Comparison of ENCODE assay signal across 22 mouse cellular contexts in the genomic region with DNA sequence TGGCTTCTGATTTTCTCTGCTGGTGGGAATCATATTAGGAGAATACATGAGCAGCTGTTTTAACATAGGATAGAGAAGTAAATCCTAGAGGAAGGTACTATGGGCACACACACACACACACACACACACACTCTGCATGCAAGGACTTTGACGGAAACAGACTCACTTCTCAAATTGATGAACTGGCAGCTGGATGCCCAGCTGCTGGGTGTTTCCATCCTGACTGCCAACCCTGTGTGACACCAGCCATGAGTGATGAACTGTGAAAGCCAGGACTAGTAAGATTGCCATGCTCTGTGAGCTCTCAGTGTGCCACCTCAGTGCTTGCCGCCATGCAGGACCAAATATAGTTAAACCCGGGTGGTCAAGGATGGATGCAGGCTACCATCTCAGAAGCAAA.
DNase-seq lines count a peak whose midpoint lies in the region; ATAC-seq and TF ChIP-seq lines count a peak whose summit lies in the region.
"Had no signal": no experiment of that assay in that cellular context is flagged by ENCODE, and none has a peak within 500 bp of the region (broad histone marks: within the 10 kb centered on the region; RNA-seq: fewer than 3 reads in every experiment).

No protein-coding gene starts in this region.

- H3K4me3 ChIP-seq in heart, embryonic 11.5 days (ENCODE audit: low read depth, low read length), result no peak overlapping the region
- H3K4me3 ChIP-seq in midbrain, postnatal 0 days (ENCODE audit: low read depth, low read length), result no peak overlapping the region
- no peak overlapping the region for H3K4me3 ChIP-seq in midbrain, embryonic 14.5 days (replicated peaks; ENCODE audit: low read depth, low read length)
- H3K4me3 ChIP-seq in liver, embryonic 12.5 days, result no peak overlapping the region

- H3K4me2 ChIP-seq in heart, embryonic 11.5 days, result no peak overlapping the region
- no peak overlapping the region for H3K4me2 ChIP-seq in midbrain, postnatal 0 days (ENCODE audit: low read depth, low read length, poor library complexity, severe bottlenecking)
- H3K4me2 ChIP-seq in midbrain, embryonic 14.5 days (ENCODE audit: low read length), result no peak overlapping the region
- H3K4me2 ChIP-seq in liver, embryonic 12.5 days, result no peak overlapping the region

- no peak for ATAC-seq in heart, embryonic 11.5 days (replicated peaks; ENCODE audit: insufficient number of reproducible peaks, low FRiP score, low TSS enrichment)
- no peak for ATAC-seq in midbrain, postnatal 0 days (ENCODE audit: low FRiP score)
- ATAC-seq in midbrain, embryonic 14.5 days (ENCODE audit: low FRiP score, low TSS enrichment), result no peak
- no peak for ATAC-seq in liver, embryonic 12.5 days
- ATAC-seq: activated CD4-positive, CD25-positive, alpha-beta regulatory T cell, adult 4 months; CD4-positive, CD25-positive, alpha-beta regulatory T cell, adult 4 months; Patski had no signal

- no peaks in the 10 kb centered on the region for H3K4me1 ChIP-seq in heart, embryonic 11.5 days (ENCODE audit: control insufficient read depth, insufficient read depth, low read length)
- H3K4me1 ChIP-seq in midbrain, postnatal 0 days (ENCODE audit: insufficient read depth, low read length), result no peaks in the 10 kb centered on the region
- no peaks in the 10 kb centered on the region for H3K4me1 ChIP-seq in midbrain, embryonic 14.5 days (ENCODE audit: control insufficient read depth, insufficient read depth, low read length)
- no peaks in the 10 kb centered on the region for H3K4me1 ChIP-seq in liver, embryonic 12.5 days

- H3K27ac ChIP-seq in heart, embryonic 11.5 days (ENCODE audit: low read depth, low read length), result no peak overlapping the region
- H3K27ac ChIP-seq in midbrain, postnatal 0 days (ENCODE audit: low read depth, low read length), result no peak overlapping the region
- no peak overlapping the region for H3K27ac ChIP-seq in midbrain, embryonic 14.5 days (replicated peaks; ENCODE audit: low read depth, low read length)
- no peak overlapping the region for H3K27ac ChIP-seq in liver, embryonic 12.5 days

- DNase-seq in gastrocnemius, postnatal 25 days, result peak; percentile 7
- no peak for DNase-seq in gastrocnemius, postnatal 14 days
- peak; percentile 90 for DNase-seq in heart, adult 11 months
- DNase-seq in midbrain, postnatal 0 days (ENCODE audit: low spot score), result peak; percentile 2
- no peak for DNase-seq in midbrain, embryonic 14.5 days
- DNase-seq in skeletal muscle tissue, adult 2 months (ENCODE audit: low read depth, low spot score), result peak; percentile 11
- DNase-seq: adrenal gland, adult 2 months; adrenal gland, adult 8-10 months; adrenal gland, postnatal 10 days; adrenal gland, postnatal 14 days; adrenal gland, postnatal 25 days; adrenal gland, postnatal 36 days; B cell, adult 2 months; cerebellum, adult 11 months; cerebellum, adult 11-12 months had no signal

- intact Hi-C loops in gastrocnemius, postnatal 14 days (cut with DNase I; ENCODE audit: low total_unique reads), result no loop called here

- no peak overlapping the region for H3K9ac ChIP-seq in heart, embryonic 11.5 days (ENCODE audit: low read depth, low read length)
- no peak overlapping the region for H3K9ac ChIP-seq in midbrain, postnatal 0 days (replicated peaks; ENCODE audit: low read length, poor library complexity, severe bottlenecking)
- H3K9ac ChIP-seq in midbrain, embryonic 14.5 days (replicated peaks; ENCODE audit: low read length), result no peak overlapping the region
- no peak overlapping the region for H3K9ac ChIP-seq in liver, embryonic 12.5 days

- no peaks in the 10 kb centered on the region for H3K27me3 ChIP-seq in heart, embryonic 11.5 days (ENCODE audit: control insufficient read depth, insufficient read depth, low read length)
- no peaks in the 10 kb centered on the region for H3K27me3 ChIP-seq in midbrain, postnatal 0 days (ENCODE audit: insufficient read depth, low read length)
- no peaks in the 10 kb centered on the region for H3K27me3 ChIP-seq in midbrain, embryonic 14.5 days (ENCODE audit: control insufficient read depth, insufficient read depth, low read length)
- H3K27me3 ChIP-seq in liver, embryonic 12.5 days (replicated peaks), result no peaks in the 10 kb centered on the region
- H3K27me3 ChIP-seq: CH12.LX had no signal

- no peak for TF ChIP-seq CTCF in midbrain, postnatal 0 days (IDR thresholded peaks at IDR 0.05)

- H3K9me3 ChIP-seq in heart, embryonic 11.5 days (replicated peaks; ENCODE audit: control insufficient read depth, low read length), result no peaks in the 10 kb centered on the region
- H3K9me3 ChIP-seq in midbrain, postnatal 0 days (ENCODE audit: low read length), result no peaks in the 10 kb centered on the region
- no peaks in the 10 kb centered on the region for H3K9me3 ChIP-seq in midbrain, embryonic 14.5 days (ENCODE audit: control insufficient read depth, low read length)
- no peaks in the 10 kb centered on the region for H3K9me3 ChIP-seq in liver, embryonic 12.5 days (replicated peaks)
- H3K9me3 ChIP-seq: G1E had no signal

- WGBS in heart, embryonic 11.5 days (ENCODE audit: insufficient replicate concordance), result 83% methylated on average over 3 of the region's 3 CpGs
- 99% methylated on average over 3 of the region's 3 CpGs for WGBS in midbrain, postnatal 0 days
- 93% methylated on average over 3 of the region's 3 CpGs for WGBS in midbrain, embryonic 14.5 days
- WGBS in liver, embryonic 12.5 days (ENCODE audit: insufficient replicate concordance), result 77% methylated on average over 3 of the region's 3 CpGs

- H3K36me3 ChIP-seq in heart, embryonic 11.5 days (ENCODE audit: control insufficient read depth, insufficient read depth, low read length), result no peaks in the 10 kb centered on the region
- H3K36me3 ChIP-seq in midbrain, postnatal 0 days (ENCODE audit: insufficient read depth, low read length), result no peaks in the 10 kb centered on the region
- H3K36me3 ChIP-seq in midbrain, embryonic 14.5 days (ENCODE audit: control insufficient read depth, insufficient read depth, low read length), result no peaks in the 10 kb centered on the region
- H3K36me3 ChIP-seq in liver, embryonic 12.5 days, result no peaks in the 10 kb centered on the region
- H3K36me3 ChIP-seq: G1E had no signal

Comparison
In these comparisons a context has a peak if more than half of its experiments do, and no peak if none do; other contexts are left out.
1. DNase-seq: peak in gastrocnemius, postnatal 25 days (single experiment), heart, adult 11 months (single experiment), midbrain, postnatal 0 days (single experiment) and skeletal muscle tissue, adult 2 months (single experiment); none in gastrocnemius, postnatal 14 days (single experiment) and midbrain, embryonic 14.5 days (single experiment).